Mouse (Mus musculus) heart, adult 8-10 months (tissue): ENCODE results near the gene Pnpla5. TPM values are rescaled to one million over a fixed set of nuclear protein-coding genes. Genes with fewer than 3 reads are reported as not detected.
"Not testable (repeated sequence)": the region's sequence is repeated elsewhere in the genome, so short reads cannot be mapped to it uniquely, and the experiment has no call there.

Source experiments
- DNase-seq: peaks from one replicate; pipeline ENCODE4 v3.0.0; 2022; ENCODE audit warnings: low spot score
- total RNA-seq, 4 experiments: library from RNA; stranded (reverse); gene quantifications; 2 replicates each; pipeline ENCODE4 v1.2.4; 2022

Pnpla5 gene
- total RNA-seq, 4 experiments from 2014 or later, result not detected

- DNase-seq, result no peak
Observed at GRCm38 (mm10) chr15:84116466-84116865, 6.5 kb downstream of the Pnpla5 start.

GRCm38 (mm10) chr15:84115727-84116126 is 7.2 kb downstream of the Pnpla5 start:
- DNase-seq, result no peak

GRCm38 (mm10) chr15:84113873-84114272 is 9.1 kb downstream of the Pnpla5 start:
- DNase-seq, result no peak

- DNase-seq, result no peak
Observed at GRCm38 (mm10) chr15:84108899-84109298, 14.1 kb downstream of the Pnpla5 start.

- DNase-seq, result no peak
Observed at GRCm38 (mm10) chr15:84105924-84106500, 17.0 kb downstream of the Pnpla5 start.

GRCm38 (mm10) chr15:84105105-84105923 is 17.7 kb downstream of the Pnpla5 start, which contains the start of gene Sult4a1:
Gene Sult4a1 (minus strand): TSS chr15:84105754.
- no peak for DNase-seq

GRCm38 (mm10) chr15:84104626-84105025 is 18.3 kb downstream of the Pnpla5 start:
- DNase-seq, result no peak

GRCm38 (mm10) chr15:84097536-84097935 is 25.4 kb downstream of the Pnpla5 start:
- DNase-seq, result not testable (repeated sequence)

GRCm38 (mm10) chr15:84096051-84096450 is 26.9 kb downstream of the Pnpla5 start:
- peak; percentile 11 for DNase-seq

- DNase-seq, result no peak
Observed at GRCm38 (mm10) chr15:84094921-84095320, 28.1 kb downstream of the Pnpla5 start.

- no peak for DNase-seq
Observed at GRCm38 (mm10) chr15:84086775-84087174, 36.2 kb downstream of the Pnpla5 start.

- DNase-seq, result no peak
Observed at GRCm38 (mm10) chr15:84086364-84086763, 36.6 kb downstream of the Pnpla5 start.

GRCm38 (mm10) chr15:84080069-84080468 is 42.9 kb downstream of the Pnpla5 start:
- DNase-seq, result no peak

- DNase-seq, result no peak
Observed at GRCm38 (mm10) chr15:84079519-84079918, 43.5 kb downstream of the Pnpla5 start.

GRCm38 (mm10) chr15:84078667-84079066 is 44.3 kb downstream of the Pnpla5 start:
- no peak for DNase-seq

- no peak for DNase-seq
Observed at GRCm38 (mm10) chr15:84077151-84077550, 45.8 kb downstream of the Pnpla5 start.

- no peak for DNase-seq
Observed at GRCm38 (mm10) chr15:84074705-84075185, 48.2 kb downstream of the Pnpla5 start.

- peak; percentile 31 for DNase-seq
Observed at GRCm38 (mm10) chr15:84073911-84074704, 48.9 kb downstream of the Pnpla5 start.

- no peak for DNase-seq
Observed at GRCm38 (mm10) chr15:84073058-84073457, 49.9 kb downstream of the Pnpla5 start.

GRCm38 (mm10) chr15:84072226-84072625 is 50.7 kb downstream of the Pnpla5 start:
- peak; percentile 36 for DNase-seq

GRCm38 (mm10) chr15:84070116-84070676 is 52.8 kb downstream of the Pnpla5 start:
- no peak for DNase-seq
